Mouse (Mus musculus) spleen, postnatal 4 days (tissue): Measurements from ENCODE around the gene Olfr548-ps1.

Experiments
- DNase-seq, 2 experiments: peaks; one replicate each; pipeline ENCODE4 v3.0.0; 2022; ENCODE audit warnings: low spot score in 2 of 2

Gene Olfr548-ps1

DNA sequence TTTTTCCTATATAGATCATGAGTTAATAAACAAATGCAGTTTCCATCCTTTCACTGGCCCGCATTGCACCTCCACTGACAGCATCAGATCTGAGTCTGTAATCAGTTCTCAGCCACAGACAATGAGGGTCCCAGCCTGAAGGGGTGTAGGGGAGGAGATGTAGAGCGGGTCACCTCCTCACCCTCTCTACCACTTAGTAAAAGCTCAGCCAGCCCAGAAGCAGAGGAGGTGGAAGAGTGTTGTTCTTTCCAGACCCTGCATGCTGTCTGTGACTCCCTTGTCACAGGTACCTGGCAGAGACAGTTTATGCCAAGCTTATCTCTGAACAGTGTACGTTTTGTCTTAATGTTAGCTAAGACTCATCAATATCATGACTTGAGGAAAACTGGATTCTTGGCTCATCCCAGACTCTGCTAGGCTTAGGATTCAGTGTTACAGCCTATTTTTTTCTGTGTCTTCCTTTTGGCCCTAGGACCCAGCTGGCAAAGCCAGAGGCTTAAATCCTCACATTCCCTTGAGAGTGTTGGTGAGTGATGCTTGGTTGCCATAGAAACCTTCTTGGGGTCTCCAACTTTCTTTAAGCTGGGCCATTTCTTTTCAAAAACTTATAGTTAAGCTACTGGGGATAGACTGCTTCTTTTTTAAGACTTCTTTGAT is 32.6 kb downstream of the Olfr548-ps1 start:
- DNase-seq: no peak

DNA sequence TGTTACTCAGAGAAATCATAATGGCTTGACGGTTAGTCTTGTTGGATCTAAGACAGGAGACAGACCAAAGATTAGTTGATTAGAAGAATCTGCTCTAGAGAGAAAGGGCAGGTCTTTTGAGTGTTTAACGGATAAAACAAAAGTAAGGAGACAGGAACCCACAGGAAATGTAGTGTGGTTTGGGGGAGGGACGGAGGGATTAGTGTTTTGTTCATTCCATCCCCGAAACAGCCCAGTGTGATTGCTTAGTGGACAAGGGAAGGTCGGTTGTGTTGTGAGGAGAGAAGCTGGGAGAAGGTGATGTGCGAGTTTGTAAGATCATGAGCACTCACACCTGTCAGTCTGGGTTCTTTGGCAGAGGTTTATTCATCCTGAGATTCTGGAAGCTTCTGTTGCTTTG is 35.3 kb downstream of the Olfr548-ps1 start:
- no peak for DNase-seq

DNA sequence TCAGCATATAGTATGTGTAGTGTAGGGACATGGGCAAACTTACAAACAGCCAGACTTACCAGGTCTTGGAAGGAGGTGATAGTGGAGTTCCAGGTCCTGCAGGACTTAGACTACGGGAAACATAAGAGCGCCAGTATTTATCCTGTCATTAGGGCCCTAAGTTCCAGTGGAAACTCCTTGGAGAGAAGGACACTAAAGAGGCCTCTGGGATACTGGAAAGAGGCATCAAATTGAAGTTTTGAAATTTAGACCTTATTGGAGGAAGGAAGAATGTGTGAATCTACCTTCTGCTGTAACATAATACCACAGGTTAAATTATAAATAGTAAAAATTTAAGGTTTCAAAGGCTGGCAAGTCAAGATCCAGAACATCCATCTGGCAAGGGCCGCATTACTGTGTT is 51.1 kb downstream of the Olfr548-ps1 start, which contains the start of gene Olfr551:
Olfr551 (minus strand) TSS at position 101 of the 400 bp plus-strand sequence.
- DNase-seq: no peak
